Mouse (Mus musculus) heart, embryonic 14.5 days (tissue): ENCODE results near the gene Urb2. TPM values are rescaled to one million over a fixed set of nuclear protein-coding genes. Genes with fewer than 3 reads are reported as not detected.
A peak's percentile ranks its signal among the peaks of the same experiment; 100 is the strongest.

ENCODE experiments used
- ATAC-seq: fragments of 200-750 bp; cut with Nextera tagmentation; 2 replicates; pipeline ENCODE4 v1.8.0; 2017; ENCODE audit warnings: low read depth, moderate TSS enrichment; ENCODE audit not compliant: insufficient number of reproducible peaks, insufficient read depth, low FRiP score
- H3K27ac ChIP-seq, 2 experiments: fragments of 200-500 bp in 1 of 2; fragments of 300-500 bp in 1 of 2; sonication (generic) in 1 of 2; replicated peaks in 1 of 2; 2 replicates each; pipeline ENCODE4 v1.5.1; 2012 to 2014; ENCODE audit warnings: low read depth in 2 of 2, low read length in 2 of 2, control low read depth in 1 of 2, mild to moderate bottlenecking in 1 of 2, mixed read lengths in 1 of 2; ENCODE audit not compliant: control insufficient read depth in 1 of 2, insufficient read depth in 1 of 2
- H3K27me3 ChIP-seq: fragments of 300-500 bp; sonication (generic); 2 replicates; pipeline ENCODE4 v1.6.1; 2014; ENCODE audit warnings: mild to moderate bottlenecking, low read length, control low read depth; ENCODE audit not compliant: control insufficient read depth, insufficient read depth
- H3K36me3 ChIP-seq: fragments of 300-500 bp; sonication (generic); 2 replicates; pipeline ENCODE4 v1.6.1; 2014; ENCODE audit warnings: mild to moderate bottlenecking, control low read depth, low read length, mixed read lengths; ENCODE audit not compliant: control insufficient read depth, insufficient read depth
- H3K4me1 ChIP-seq, 2 experiments: fragments of 200-500 bp in 1 of 2; fragments of 300-500 bp in 1 of 2; sonication (generic) in 1 of 2; 2 replicates each; pipeline ENCODE4 v1.6.1; 2012 to 2014; ENCODE audit warnings: low read length in 2 of 2, control low read depth in 1 of 2, mixed read lengths in 1 of 2; ENCODE audit not compliant: control insufficient read depth in 2 of 2, insufficient read depth in 2 of 2
- H3K4me2 ChIP-seq: fragments of 300-500 bp; sonication (generic); 2 replicates; pipeline ENCODE4 v1.6.1; 2014; ENCODE audit warnings: mild to moderate bottlenecking, low read length
- H3K4me3 ChIP-seq, 2 experiments: fragments of 200-500 bp in 1 of 2; fragments of 300-500 bp in 1 of 2; sonication (generic) in 1 of 2; 2 replicates each; pipeline ENCODE4 v1.5.1; 2012 to 2014; ENCODE audit warnings: low read length in 2 of 2, mild to moderate bottlenecking in 2 of 2, control low read depth in 1 of 2, low read depth in 1 of 2, moderate library complexity in 1 of 2; ENCODE audit not compliant: control insufficient read depth in 1 of 2, insufficient read depth in 1 of 2
- H3K9ac ChIP-seq: fragments of 300-500 bp; sonication (generic); 2 replicates; pipeline ENCODE4 v1.6.1; 2014; ENCODE audit warnings: mild to moderate bottlenecking, low read length
- H3K9me3 ChIP-seq: fragments of 300-500 bp; sonication (generic); 2 replicates; pipeline ENCODE4 v1.6.1; 2016; ENCODE audit warnings: low read length, control low read depth; ENCODE audit not compliant: control insufficient read depth
- WGBS: fragments of 180-500 bp; shearing (Covaris S2); extraction: QIAGEN DNeasy Blood & Tissue Kit; methylation state at CpG from one replicate; pipeline ENCODE4 v1.1.7; 2014; 5-methylcytosine and 5-hydroxymethylcytosine counted together
- polyA plus RNA-seq: library from polyadenylated mRNA; unstranded; fragments of >200 nt; fragmentation: Nextera tagmentation; extraction: Ambion mirVana; gene quantifications from 2 replicates; pipeline ENCODE4 v1.2.1, GENCODE M21; 2014

The Urb2 gene
- polyA plus RNA-seq = 4.3 and 4.4 TPM in 2 replicates

DNA sequence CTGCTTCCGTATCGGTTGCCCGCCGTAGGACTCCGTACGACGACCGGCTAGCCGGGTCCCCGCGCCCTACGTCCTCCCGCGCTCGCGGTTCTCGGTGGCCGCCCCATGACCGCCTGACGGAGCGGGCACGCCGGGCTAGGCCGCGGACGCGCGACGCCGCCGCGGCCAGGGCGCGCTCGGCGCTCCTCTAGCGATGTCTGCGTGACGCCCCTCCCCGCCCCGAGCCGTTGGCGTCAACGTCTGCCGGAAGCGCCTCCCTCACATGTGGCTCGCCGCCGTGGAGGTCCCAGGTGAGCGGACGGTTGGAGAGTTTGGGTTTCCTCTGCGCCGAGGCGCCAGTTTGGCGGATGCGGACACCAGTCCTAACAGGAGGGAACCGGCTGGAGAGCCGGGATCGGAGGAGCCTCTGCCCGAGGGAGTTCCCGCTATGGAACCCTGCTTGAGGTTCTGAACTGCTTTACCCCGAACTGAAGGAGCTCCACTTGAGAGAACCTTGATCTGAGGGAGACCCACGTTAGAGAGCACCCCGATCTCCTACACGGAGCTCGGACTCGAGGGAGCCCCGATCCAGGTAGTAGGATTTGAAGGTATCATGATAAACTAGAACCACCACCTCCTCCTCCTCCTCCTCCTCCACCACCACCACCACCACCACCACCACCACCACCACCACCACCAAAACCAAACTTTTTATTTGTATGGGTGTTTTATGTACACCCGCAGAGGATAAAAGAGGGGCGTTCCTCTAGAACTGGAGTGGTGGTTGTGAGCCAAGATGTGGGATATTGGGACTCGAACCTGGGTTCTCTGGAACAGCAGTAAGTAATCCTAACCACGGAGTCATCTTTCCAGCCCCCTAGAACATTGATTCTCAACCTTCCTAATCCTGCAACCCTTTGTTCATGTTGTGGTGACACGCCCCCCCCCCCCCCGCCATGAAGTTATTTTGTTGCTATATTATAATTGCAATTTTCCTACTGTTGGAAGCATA lies at the start of gene Urb2, which contains the start of gene Taf5l:
Gene Urb2, plus strand, starts transcription at position 272 of the 991 bp plus-strand sequence.
Gene Taf5l, minus strand, starts transcription at position 161 of the 991 bp plus-strand sequence.
- Histone ChIP-seq H3K27ac (peak within 1 kb of the TSS; percentile 88 to 91), H3K9ac (peak within 1 kb of the TSS; percentile 89), H3K27me3 (no peaks in the 10 kb centered on the region), H3K4me1 (peaks cover 12 to 32% of the 10 kb centered on the region in 2 experiments), H3K9me3 (no peaks in the 10 kb centered on the region), H3K4me2 (peak within 1 kb of the TSS; percentile 90), H3K36me3 (peaks cover 33% of the 10 kb centered on the region), H3K4me3 (peak within 1 kb of the TSS; percentile 66 to 83)
- ATAC-seq = peak; percentile 91
- WGBS = 1% methylated on average over 70 of the region's 74 CpGs

GRCm38 (mm10) chr8:123973495-123973894 lies 47.8 kb upstream of the Urb2 start:
- Histone ChIP-seq H3K4me1 (peaks cover 8 to 11% of the 10 kb centered on the region in 2 experiments), H3K4me2 (no peak overlapping the region), H3K9ac (no peak overlapping the region), H3K27ac (no peak overlapping the region), H3K36me3 (peaks cover 12% of the 10 kb centered on the region; the same call in 1 of the 2 replicates), H3K9me3 (no peaks in the 10 kb centered on the region), H3K27me3 (no peaks in the 10 kb centered on the region), H3K4me3 (no peak overlapping the region)
- ATAC-seq = no peak
- 83% methylated on average over 1 of the region's 1 CpGs for WGBS

- no peaks in the 10 kb centered on the region for H3K27me3 ChIP-seq
- no peak overlapping the region for H3K4me3 ChIP-seq
- 84% methylated on average over 4 of the region's 4 CpGs for whole genome bisulfite sequencing
- H3K36me3 ChIP-seq = no peaks in the 10 kb centered on the region
- ATAC-seq = no peak
- peak overlapping the region; percentile 51 for H3K4me2 ChIP-seq
- no peak overlapping the region; the same call in 1 of the 2 replicates for H3K9ac ChIP-seq
- H3K9me3 ChIP-seq = no peaks in the 10 kb centered on the region
- H3K27ac ChIP-seq = peak overlapping the region in 1 of 2 experiments; percentile 65; a peak in 3 of 4 replicates
- peaks cover 25 to 31% of the 10 kb centered on the region in 2 experiments for H3K4me1 ChIP-seq
These were observed 43.8 kb upstream of the Urb2 start for GRCm38 (mm10) chr8:123977499-123977898.

DNA sequence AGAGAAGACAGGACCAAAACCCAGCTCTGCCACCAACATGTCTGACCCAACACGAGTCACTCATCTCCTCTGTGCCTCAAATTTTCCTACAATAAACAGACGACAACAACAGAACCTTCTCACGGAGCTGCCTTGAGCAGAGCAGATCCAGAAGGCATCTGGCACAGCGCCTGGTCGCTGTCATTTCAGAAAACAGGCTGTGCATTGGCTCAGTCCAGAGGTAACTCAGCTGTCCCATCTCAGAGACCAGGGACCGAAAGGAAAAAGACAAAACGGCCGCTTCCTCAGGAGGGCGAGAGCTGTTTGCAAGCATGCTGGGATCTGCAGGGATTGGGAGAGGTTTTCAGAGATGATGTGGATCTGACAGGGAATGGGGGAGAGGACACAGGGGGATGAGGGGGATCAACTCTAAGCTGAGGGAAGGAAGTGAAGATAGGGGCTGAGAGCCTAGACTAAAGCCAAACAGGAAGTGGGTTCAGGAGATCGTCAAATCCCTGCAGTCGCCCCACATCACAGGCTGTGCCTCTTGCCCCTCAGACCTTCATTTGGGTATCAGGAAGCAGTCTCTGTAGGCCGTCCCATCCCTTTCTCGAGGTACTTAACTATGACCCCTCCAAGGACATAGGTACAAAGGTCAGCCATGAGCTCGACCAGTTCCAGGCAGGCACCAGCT lies 43.0 kb upstream of the Urb2 start:
- WGBS = 19% methylated on average over 14 of the region's 14 CpGs
- Histone ChIP-seq H3K27me3 (no peaks in the 10 kb centered on the region), H3K36me3 (no peaks in the 10 kb centered on the region), H3K9ac (peak overlapping the region; percentile 31; the same call in 1 of the 2 replicates), H3K4me1 (peaks cover 25 to 31% of the 10 kb centered on the region in 2 experiments), H3K4me2 (peak overlapping the region; percentile 51), H3K9me3 (no peaks in the 10 kb centered on the region), H3K4me3 (no peak overlapping the region), H3K27ac (peak overlapping the region; percentile 65 to 69)
- no peak for ATAC-seq

GRCm38 (mm10) chr8:123978926-123979325 lies 42.4 kb upstream of the Urb2 start:
- H3K9me3 ChIP-seq = no peaks in the 10 kb centered on the region
- H3K27me3 ChIP-seq = no peaks in the 10 kb centered on the region
- ATAC-seq = no peak
- peak overlapping the region; percentile 31; the same call in 1 of the 2 replicates for H3K9ac ChIP-seq
- peak overlapping the region; percentile 65 to 69 for H3K27ac ChIP-seq
- peaks cover 25 to 31% of the 10 kb centered on the region in 2 experiments for H3K4me1 ChIP-seq
- H3K36me3 ChIP-seq = no peaks in the 10 kb centered on the region
- no peak overlapping the region for H3K4me3 ChIP-seq
- 8% methylated on average over 8 of the region's 8 CpGs for WGBS
- peak overlapping the region; percentile 51 for H3K4me2 ChIP-seq

DNA sequence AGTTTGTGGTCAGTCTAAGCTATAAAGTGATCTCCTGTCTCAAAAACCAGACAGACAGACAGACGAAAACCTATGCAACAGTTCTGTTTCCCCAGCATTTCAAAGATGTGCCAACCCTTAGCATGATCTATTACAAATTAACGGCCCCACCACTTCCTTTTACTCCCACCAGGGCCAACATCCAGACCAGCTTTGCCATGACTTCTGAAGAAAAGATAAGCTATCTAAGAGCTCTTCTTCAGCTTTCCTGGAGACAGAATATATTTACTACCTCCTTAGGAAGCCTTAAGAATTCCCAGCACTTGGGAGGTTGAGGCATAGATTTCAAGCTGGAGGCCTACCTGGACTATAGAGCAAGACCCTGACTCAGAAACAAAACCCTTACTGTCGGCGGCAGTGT lies 41.1 kb upstream of the Urb2 start:
- Histone ChIP-seq H3K9me3 (no peaks in the 10 kb centered on the region), H3K27me3 (no peaks in the 10 kb centered on the region), H3K27ac (no peak overlapping the region), H3K9ac (no peak overlapping the region), H3K36me3 (no peaks in the 10 kb centered on the region), H3K4me3 (no peak overlapping the region), H3K4me1 (peaks cover 25 to 31% of the 10 kb centered on the region in 2 experiments), H3K4me2 (no peak overlapping the region; the same call in 1 of the 2 replicates)
- ATAC-seq = no peak
- 47% methylated on average over 4 of the region's 4 CpGs for WGBS

- Histone ChIP-seq H3K27ac (no peak overlapping the region), H3K4me2 (peak overlapping the region; percentile 94), H3K36me3 (no peaks in the 10 kb centered on the region), H3K4me1 (peaks cover 25 to 31% of the 10 kb centered on the region in 2 experiments), H3K4me3 (peak overlapping the region; percentile 8 to 93; a peak in 3 of 4 replicates), H3K27me3 (no peaks in the 10 kb centered on the region), H3K9me3 (no peaks in the 10 kb centered on the region), H3K9ac (peak overlapping the region; percentile 96)
- ATAC-seq = no peak
- WGBS = 41% methylated on average over 4 of the region's 4 CpGs
These were observed 39.6 kb upstream of the Urb2 start for GRCm38 (mm10) chr8:123981674-123982073.
